Mouse (Mus musculus) B cell, adult 67 days (primary cell): ENCODE data around the gene Dcpp2. TPM values are rescaled to one million over a fixed set of nuclear protein-coding genes. Genes with fewer than 3 reads are reported as not detected.

Experiments used
- total RNA-seq, 2 experiments: library from RNA; stranded (reverse); gene quantifications; 4 replicates each; pipeline ENCODE4 v1.2.4; 2023

The Dcpp2 gene
- total RNA-seq = not detected

DNA sequence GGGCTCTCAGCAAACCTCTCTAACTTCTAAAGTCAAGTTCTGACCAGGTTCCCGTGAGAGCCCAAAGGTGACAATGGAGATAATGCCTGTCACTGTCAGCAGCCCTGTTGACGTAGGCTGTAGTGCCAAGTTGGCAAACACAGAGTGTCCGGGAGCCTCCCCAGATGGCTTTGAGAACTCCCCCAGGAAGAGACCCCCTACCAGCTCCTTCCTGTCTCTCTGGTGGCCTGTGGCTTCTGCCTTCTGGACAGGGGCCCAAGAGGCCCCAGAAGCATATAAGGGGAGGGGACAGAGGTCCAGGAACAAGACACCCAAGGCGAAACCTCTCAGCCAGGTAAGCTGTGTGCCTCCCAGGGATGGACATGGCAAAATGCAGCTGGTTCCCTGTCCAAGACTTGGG, at the start of gene Dcpp2, which contains the start of gene Dcpp1:
Gene Dcpp2, plus strand, starts transcription at position 305 of the 400 bp plus-strand sequence.
Gene Dcpp1, plus strand, starts transcription at position 301 of the 400 bp plus-strand sequence.

DNA sequence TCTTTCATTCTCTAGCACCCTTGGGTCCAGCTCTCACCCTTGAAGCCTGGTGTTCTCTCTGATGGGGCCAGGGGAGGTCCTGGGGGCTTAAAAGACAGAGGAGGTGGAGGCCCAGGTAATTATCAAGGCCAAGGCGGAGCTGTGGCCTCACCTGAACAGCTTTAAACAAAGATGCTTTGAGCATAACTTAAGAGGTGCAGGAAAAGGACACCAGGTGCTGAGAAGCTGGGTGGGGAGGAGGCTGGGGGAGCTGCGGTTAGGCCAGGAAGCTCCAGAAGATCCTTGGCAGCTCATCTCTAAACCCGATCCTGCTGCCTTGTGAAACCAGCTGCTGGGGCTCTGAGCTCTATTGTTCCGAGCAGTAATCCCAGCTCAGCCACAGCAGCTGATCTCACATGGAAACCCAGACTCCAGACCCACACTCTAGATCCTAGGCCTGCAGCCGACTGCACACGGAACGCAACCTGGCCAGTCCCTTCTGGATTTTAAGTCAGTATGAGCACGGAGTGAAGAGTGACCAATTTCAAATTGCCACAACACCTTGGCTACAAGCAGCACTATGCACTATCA, 44.6 kb upstream of the Dcpp2 start, which contains the start of gene Prss33:
Gene Prss33, minus strand, starts transcription at position 51 of the 570 bp plus-strand sequence.

DNA sequence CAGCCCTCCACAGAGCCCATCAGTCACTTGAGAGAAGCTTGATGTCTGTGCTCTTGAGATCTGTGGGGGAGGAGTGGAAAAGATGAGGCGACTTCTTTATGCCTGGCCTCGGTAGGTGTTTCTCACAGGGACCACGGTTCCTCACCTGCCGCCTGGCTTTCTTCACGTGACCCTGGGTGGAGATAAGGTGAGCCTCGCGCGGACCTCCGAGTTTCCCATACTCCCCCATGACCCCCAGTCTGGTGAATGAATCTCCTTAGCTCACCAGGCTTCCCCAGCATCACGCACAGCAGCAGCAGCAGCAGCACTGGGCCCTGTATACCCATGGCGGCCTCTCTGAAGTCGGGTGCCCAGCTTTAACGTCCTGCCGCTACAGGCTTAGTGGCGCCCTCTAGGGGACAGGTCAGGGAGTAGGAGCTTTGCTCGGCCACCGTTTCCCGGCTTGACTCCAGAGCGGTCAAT, 36.8 kb upstream of the Dcpp2 start, which contains the start of the genes Prss32 and Prss41:
Gene Prss32, plus strand, starts transcription at position 44 of the 462 bp plus-strand sequence.
Gene Prss41, minus strand, starts transcription at position 361 of the 462 bp plus-strand sequence.

GRCm38 (mm10) chr17:23867756-23868155, 12.9 kb upstream of the Dcpp2 start, which contains the start of gene Prss21:
Prss21 (plus strand) TSS chr17:23868056.

DNA sequence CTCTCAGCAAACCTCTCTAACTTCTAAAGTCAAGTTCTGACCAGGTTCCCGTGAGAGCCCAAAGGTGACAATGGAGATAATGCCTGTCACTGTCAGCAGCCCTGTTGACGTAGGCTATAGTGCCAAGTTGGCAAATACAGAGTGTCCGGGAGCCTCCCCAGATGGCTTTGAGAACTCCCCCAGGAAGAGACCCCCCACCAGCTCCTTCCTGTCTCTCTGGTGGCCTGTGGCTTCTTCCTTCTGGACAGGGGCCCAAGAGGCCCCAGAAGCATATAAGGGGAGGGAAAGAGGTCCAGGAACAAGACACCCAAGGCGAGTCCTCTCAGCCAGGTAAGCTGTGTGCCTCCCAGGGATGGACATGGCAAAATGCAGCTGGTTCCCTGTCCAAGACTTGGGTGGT, 36.5 kb downstream of the Dcpp2 start, which contains the start of gene Dcpp3:
Gene Dcpp3, plus strand, starts transcription at position 301 of the 400 bp plus-strand sequence.

DNA sequence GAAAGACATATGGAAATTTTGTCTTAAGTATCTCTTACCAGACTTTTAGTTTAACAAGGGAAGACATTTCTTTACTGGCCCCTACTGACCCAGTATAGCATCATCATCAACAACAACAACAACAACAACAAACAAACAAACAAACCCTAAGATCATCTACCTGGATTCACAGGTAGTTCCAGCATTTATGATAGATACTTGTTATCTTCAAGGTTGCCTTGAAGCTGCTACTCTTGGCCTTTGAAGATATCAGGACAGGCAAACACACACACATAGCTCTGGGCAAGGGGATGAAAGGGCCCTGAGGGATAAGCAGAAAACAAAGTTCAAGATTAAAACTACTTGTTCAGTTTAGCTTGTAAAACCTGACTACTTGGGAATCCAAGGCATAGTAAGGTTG, 60.7 kb downstream of the Dcpp2 start, which contains the start of gene Sbp:
Gene Sbp, plus strand, starts transcription at position 301 of the 400 bp plus-strand sequence.

Other genes with a start within 250 kb of the Dcpp2 start
- gene Mmp25, start 235.6 kb upstream of the Dcpp2 start, total RNA-seq = not detected
- under 1 TPM in 1 of 2 experiments, not detected in 1; 0.36 TPM for gene Bicdl2, start 220.4 kb upstream of the Dcpp2 start, total RNA-seq
- gene Hcfc1r1, start 207.3 kb upstream of the Dcpp2 start, total RNA-seq = 10 to 100 TPM; 40.1 to 46.3 TPM
- 10 to 100 TPM; 24.5 to 27.7 TPM for gene Thoc6, start 207.0 kb upstream of the Dcpp2 start, total RNA-seq
- gene Tnfrsf12a, start 203.4 kb upstream of the Dcpp2 start, total RNA-seq = 10 to 100 TPM; 10.2 to 15.2 TPM
- gene Cldn6, start 201.6 kb upstream of the Dcpp2 start, total RNA-seq = not detected
- not detected for gene Cldn9, start 196.9 kb upstream of the Dcpp2 start, total RNA-seq
- gene 1520401A03Rik, start 158.1 kb upstream of the Dcpp2 start, total RNA-seq = not detected
- 10 to 100 TPM; 32.9 to 38.9 TPM for gene Pkmyt1, start 154.5 kb upstream of the Dcpp2 start, total RNA-seq
- gene Paqr4, start 140.0 kb upstream of the Dcpp2 start, total RNA-seq = 1 to 10 TPM in 1 of 2 experiments, under 1 TPM in 1; 0.20 to 1.0 TPM
- not detected for gene Kremen2, start 135.0 kb upstream of the Dcpp2 start, total RNA-seq
- 10 to 100 TPM; 24.9 to 32.8 TPM for gene Flywch1, start 109.3 kb upstream of the Dcpp2 start, total RNA-seq
- gene Flywch2, start 94.8 kb upstream of the Dcpp2 start, total RNA-seq = not detected
- gene Srrm2, start 90.3 kb upstream of the Dcpp2 start, total RNA-seq = 1,000 to 10,000 TPM; 1,310 to 1,340 TPM
- 100 to 1,000 TPM; 164 to 171 TPM for gene Elob, start 51.7 kb upstream of the Dcpp2 start, total RNA-seq
- gene Prss33, start 44.8 kb upstream of the Dcpp2 start, total RNA-seq = not detected
- gene Prss32, start 37.0 kb upstream of the Dcpp2 start, total RNA-seq = not detected
- under 1 TPM in 1 of 2 experiments, not detected in 1; 0.41 TPM for gene Prss41, start 36.7 kb upstream of the Dcpp2 start, total RNA-seq
- gene Prss21, start 12.8 kb upstream of the Dcpp2 start, total RNA-seq = not detected
- gene Dcpp1, start within 50 bp of the Dcpp2 start, total RNA-seq = not detected
- not detected for gene Dcpp3, start 36.6 kb downstream of the Dcpp2 start, total RNA-seq
- gene Sbp, start 60.8 kb downstream of the Dcpp2 start, total RNA-seq = not detected
- not detected for gene Sbpl, start 74.4 kb downstream of the Dcpp2 start, total RNA-seq
- not detected for gene Prss30, start 99.7 kb downstream of the Dcpp2 start, total RNA-seq
- gene Prss22, start 117.2 kb downstream of the Dcpp2 start, total RNA-seq = not detected
- not detected for gene Prss27, start 157.3 kb downstream of the Dcpp2 start, total RNA-seq
- 10 to 100 TPM; 34.4 to 38.7 TPM for gene Kctd5, start 192.6 kb downstream of the Dcpp2 start, total RNA-seq